ENCODE assay signal across 8 mouse cellular contexts in genomic region chr7:4657521-4658127, GRCm38 (mm10). TPM values are rescaled to one million over a fixed set of nuclear protein-coding genes. Genes with fewer than 3 reads are reported as not detected.
DNase-seq lines count a peak whose midpoint lies in the region; ATAC-seq and TF ChIP-seq lines count a peak whose summit lies in the region.

No protein-coding gene starts in this region.

- WGBS in liver, postnatal 0 days (ENCODE audit: insufficient replicate concordance) = 24% methylated on average over 9 of the region's 9 CpGs

- no peaks in the 10 kb centered on the region for H3K9me3 ChIP-seq in liver, postnatal 0 days (ENCODE audit: low read length)

- no peak for TF ChIP-seq EP300 in liver, postnatal 0 days (IDR thresholded peaks at IDR 0.05; ENCODE audit: low read depth)

- no peak for TF ChIP-seq CTCF in testis, adult 2 months (IDR thresholded peaks at IDR 0.05; ENCODE audit: control insufficient read depth, insufficient read depth, insufficient replicate concordance, low read depth, low read length)
- TF ChIP-seq CTCF in liver, postnatal 0 days (IDR thresholded peaks at IDR 0.05; ENCODE audit: low read depth) = no peak

- H3K4me3 ChIP-seq in testis, adult 2 months (ENCODE audit: control insufficient read depth, low read depth, low read length) = peak overlapping the region; percentile 86
- H3K4me3 ChIP-seq in liver, postnatal 0 days (ENCODE audit: low read depth, low read length) = peak overlapping the region; percentile 92

- peaks cover 9% of the 10 kb centered on the region; the same call in 1 of the 2 replicates for H3K4me1 ChIP-seq in testis, adult 2 months (ENCODE audit: control insufficient read depth, insufficient read depth, low read length)
- peaks cover 56% of the 10 kb centered on the region for H3K4me1 ChIP-seq in liver, postnatal 0 days (ENCODE audit: insufficient read depth)

- TF ChIP-seq POLR2A in testis, adult 2 months (IDR thresholded peaks at IDR 0.05; ENCODE audit: control insufficient read depth, low read depth, low read length) = no peak

- peak overlapping the region; percentile 39 for H3K27ac ChIP-seq in testis, adult 2 months (ENCODE audit: control insufficient read depth, insufficient read depth, low read depth, low read length)
- peak overlapping the region; percentile 93 for H3K27ac ChIP-seq in liver, postnatal 0 days (ENCODE audit: low read depth)

- H3K27me3 ChIP-seq in testis, adult 2 months (ENCODE audit: control insufficient read depth, insufficient read depth, low read length) = no peaks in the 10 kb centered on the region
- H3K27me3 ChIP-seq in liver, postnatal 0 days (ENCODE audit: insufficient read depth, low read length) = no peaks in the 10 kb centered on the region

- H3K36me3 ChIP-seq in testis, adult 2 months (ENCODE audit: control insufficient read depth, insufficient read depth, low read length) = no peaks in the 10 kb centered on the region
- H3K36me3 ChIP-seq in liver, postnatal 0 days (replicated peaks; ENCODE audit: insufficient read depth, low read length) = peaks cover 3% of the 10 kb centered on the region

- H3K9ac ChIP-seq in liver, postnatal 0 days (replicated peaks) = peak overlapping the region; percentile 97

- ATAC-seq in liver, postnatal 0 days = no peak

- peak overlapping the region; percentile 88 for H3K4me2 ChIP-seq in liver, postnatal 0 days (ENCODE audit: low read depth, low read length)

- peak; percentile 27 for DNase-seq in cerebellum, adult 11-12 months
- no peak for DNase-seq in cerebellum, postnatal 4 days (ENCODE audit: low spot score in 2 of 2)
- DNase-seq in testis, postnatal 10 days (ENCODE audit: low spot score) = no peak
- peak; percentile 59 for DNase-seq in induced T-regulatory cell, adult 2 months (ENCODE audit: low read depth)
- DNase-seq in liver, postnatal 0 days = no peak
- DNase-seq in right cerebral cortex, postnatal 14 days = peak; percentile 29
- no peak for DNase-seq in MN1 (ENCODE audit: low spot score)

RNA-seq across cellular contexts. Expression of gene Ppp6r1, which starts 1.2 kb away (rescaled TPM):
- polyA plus RNA-seq in testis, adult 2 months (2012; rRNA removed) = 137 and 154 TPM in 2 replicates
- 3.8 and 4.5 TPM in 2 replicates for polyA plus RNA-seq in liver, postnatal 0 days (2015; fragmentation: Nextera tagmentation; extraction: Ambion mirVana)

RNA-seq across cellular contexts. Expression of gene Tmem86b, which starts 26.4 kb away (rescaled TPM):
- polyA plus RNA-seq in testis, adult 2 months (2012; rRNA removed) = 36.7 and 46.0 TPM in 2 replicates
- polyA plus RNA-seq in liver, postnatal 0 days (2015; fragmentation: Nextera tagmentation; extraction: Ambion mirVana) = 31.8 and 35.4 TPM in 2 replicates

RNA-seq across cellular contexts. Expression of gene Hspbp1, which starts 27.2 kb away (rescaled TPM):
- 64.3 and 65.6 TPM in 2 replicates for polyA plus RNA-seq in testis, adult 2 months (2012; rRNA removed)
- 27.6 and 33.1 TPM in 2 replicates for polyA plus RNA-seq in liver, postnatal 0 days (2015; fragmentation: Nextera tagmentation; extraction: Ambion mirVana)

RNA-seq across cellular contexts. Expression of gene Brsk1, which starts 32.8 kb away (rescaled TPM):
- polyA plus RNA-seq in testis, adult 2 months (2012; rRNA removed) = 53.3 and 60.3 TPM in 2 replicates
- polyA plus RNA-seq in liver, postnatal 0 days (2015; fragmentation: Nextera tagmentation; extraction: Ambion mirVana) = not detected in 2 replicates

RNA-seq across cellular contexts. Expression of gene Ptprh, which starts 53.8 kb away (rescaled TPM):
- polyA plus RNA-seq in testis, adult 2 months (2012; rRNA removed) = 1.8 and 2.9 TPM in 2 replicates
- polyA plus RNA-seq in liver, postnatal 0 days (2015; fragmentation: Nextera tagmentation; extraction: Ambion mirVana) = not detected in 2 replicates

Comparison
In these comparisons a context has a peak if more than half of its experiments do, and no peak if none do; other contexts are left out.
1. DNase-seq: peak in cerebellum, adult 11-12 months (single experiment), induced T-regulatory cell, adult 2 months (single experiment) and right cerebral cortex, postnatal 14 days (single experiment); none in cerebellum, postnatal 4 days (0 of 2), testis, postnatal 10 days (single experiment), liver, postnatal 0 days (single experiment) and MN1 (single experiment).
2. RNA of gene Ppp6r1, which starts 1.2 kb away (polyA plus RNA-seq): 137 to 154 TPM in testis, adult 2 months; 3.8 to 4.5 TPM in liver, postnatal 0 days; every median in the first group is over 10 times any median in the second.